Mouse (Mus musculus) fat pad, adult 2 months (tissue): ENCODE data around the gene Ccdc105.

Experiments used
- DNase-seq: peaks from one replicate; pipeline ENCODE4 v3.0.0-alpha.2; 2011; ENCODE audit warnings: low read depth, low spot score; ENCODE audit errors: extremely low read depth

Ccdc105 gene

DNA sequence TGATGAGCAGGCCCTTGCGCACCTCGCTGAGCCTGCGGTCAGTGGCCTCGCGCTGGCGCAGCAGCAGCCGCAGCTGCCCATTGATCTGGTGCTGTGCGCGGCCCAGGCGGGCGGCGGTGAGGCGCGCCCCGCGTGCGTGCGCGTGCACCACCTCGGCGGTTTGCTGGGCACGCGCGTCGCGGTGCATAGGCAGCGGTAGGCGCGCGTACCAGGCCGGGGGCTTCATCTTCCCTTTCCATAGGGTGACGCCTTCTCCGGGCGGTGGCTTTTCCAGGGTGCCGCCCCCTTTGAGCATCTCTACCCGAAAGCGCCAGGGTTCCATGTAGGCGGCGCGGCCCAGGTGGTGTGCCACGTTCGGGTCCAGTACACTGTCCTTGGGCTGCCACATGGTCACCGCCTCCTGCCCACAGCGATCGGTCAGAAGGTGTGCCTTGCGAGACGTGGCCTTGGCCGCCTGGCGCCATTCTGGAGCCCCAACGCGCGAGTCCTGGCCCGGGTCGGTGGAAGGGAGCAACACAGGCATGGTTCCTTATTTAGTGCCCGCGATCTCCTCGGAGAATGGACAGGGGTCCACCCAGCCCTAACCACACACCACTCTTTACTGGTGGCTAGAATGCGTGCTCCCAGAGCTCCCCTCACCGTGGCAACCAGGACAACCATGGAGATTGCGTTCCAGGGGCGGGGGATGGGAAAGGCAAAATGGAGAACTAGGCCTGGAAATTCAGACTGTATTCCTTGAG is at the start of gene Ccdc105:
Gene Ccdc105, minus strand, starts transcription at position 614 of the 740 bp plus-strand sequence.
- DNase-seq, result no peak

DNA sequence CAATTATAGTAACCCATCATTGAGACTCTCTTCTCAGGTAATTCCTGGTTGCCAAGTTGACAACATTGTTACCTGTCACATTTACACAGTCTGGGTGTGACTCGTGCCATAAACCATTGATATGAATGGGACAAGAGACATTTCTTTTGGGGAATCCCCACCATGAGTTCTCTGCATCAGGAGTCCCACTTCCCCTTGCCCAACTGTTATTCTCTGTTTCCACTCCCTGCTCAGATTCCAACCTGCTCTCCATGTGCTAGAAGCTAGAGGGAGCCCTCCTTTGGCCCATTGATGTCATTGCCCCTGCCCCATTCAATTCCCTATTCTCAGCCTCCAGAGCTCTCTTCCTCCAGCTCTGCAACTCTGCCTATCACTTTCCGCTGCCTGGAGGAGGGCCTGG is 48.6 kb upstream of the Ccdc105 start:
- DNase-seq, result no peak

DNA sequence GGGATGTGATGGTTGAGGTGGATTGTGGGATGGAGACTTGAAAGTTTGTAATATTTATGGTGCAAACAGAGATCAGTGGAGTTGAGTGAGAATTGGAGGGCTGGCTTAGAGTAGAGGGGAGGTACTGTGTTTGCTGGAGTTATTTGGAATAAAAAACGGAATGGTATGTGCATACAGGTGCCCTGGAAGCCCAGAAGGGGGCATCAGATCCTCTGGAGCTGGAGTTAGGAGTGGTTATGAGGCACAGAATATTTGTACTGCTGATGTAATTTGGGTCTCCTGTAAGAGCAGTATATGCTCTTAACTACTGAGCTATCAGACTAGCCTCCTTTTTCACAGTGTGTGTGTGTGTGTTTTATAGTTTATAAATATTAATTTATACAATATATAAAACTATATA is 37.7 kb upstream of the Ccdc105 start:
- DNase-seq, result no peak

DNA sequence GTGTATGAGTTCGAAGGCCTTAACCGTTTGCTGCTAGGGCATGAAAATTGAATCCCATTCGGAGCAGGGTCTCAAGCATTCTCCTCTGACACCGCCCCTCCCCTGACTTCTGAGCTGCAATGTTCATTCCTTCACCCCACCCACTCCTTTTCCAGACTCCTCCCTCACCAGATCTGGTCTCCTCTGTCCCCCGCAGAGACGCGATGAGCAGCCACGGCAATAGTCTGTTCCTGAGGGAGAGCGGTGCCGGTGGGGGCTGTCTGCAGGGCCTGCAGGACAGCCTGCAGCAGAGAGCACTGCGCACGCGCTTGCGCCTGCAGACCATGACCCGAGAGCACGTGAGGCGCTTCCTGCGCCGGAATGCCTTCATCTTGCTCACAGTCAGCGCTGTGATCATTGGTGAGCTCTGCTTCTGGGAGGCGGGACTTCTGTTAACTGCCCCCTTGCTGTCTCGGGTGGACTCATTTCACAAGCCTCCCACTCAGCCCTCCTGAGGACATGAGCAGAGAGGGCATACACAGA is 34.8 kb upstream of the Ccdc105 start:
- no peak for DNase-seq

DNA sequence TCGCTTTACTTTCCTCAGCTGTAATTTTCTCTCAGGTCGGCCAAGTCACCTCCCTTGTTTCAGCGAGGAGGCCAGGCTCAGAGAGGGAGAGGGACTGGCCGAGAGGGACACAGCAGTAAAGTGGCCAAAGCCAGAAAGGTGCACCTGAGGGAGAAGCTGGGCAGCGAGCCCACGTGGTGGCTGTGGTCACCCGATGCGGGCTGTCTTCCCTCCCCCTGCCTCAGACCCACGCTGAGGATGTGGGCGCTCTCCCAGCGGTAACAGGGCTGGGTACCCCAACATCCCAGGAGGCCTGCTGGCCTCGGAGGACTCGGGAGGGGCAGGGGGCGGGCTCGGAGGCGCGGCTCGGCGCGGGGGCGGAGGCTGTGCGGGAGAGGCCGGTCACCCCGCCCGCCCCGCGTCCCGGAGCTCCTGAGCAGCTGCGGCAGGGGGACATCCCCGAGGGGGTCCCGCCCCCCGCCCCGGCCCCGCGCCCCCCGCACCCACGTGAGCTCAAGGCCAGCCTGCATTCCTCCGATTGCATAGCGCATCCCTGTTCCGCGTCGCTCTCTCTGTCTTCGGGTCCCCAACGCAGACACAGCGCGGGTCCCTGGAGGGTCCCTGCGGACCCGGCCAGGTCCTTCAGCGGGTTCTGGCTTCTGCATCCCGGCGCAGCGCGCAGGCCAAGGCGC is 27.3 kb upstream of the Ccdc105 start, which contains the start of gene Slc1a6:
Gene Slc1a6, plus strand, starts transcription at position 516 of the 671 bp plus-strand sequence.
- DNase-seq, result no peak

DNA sequence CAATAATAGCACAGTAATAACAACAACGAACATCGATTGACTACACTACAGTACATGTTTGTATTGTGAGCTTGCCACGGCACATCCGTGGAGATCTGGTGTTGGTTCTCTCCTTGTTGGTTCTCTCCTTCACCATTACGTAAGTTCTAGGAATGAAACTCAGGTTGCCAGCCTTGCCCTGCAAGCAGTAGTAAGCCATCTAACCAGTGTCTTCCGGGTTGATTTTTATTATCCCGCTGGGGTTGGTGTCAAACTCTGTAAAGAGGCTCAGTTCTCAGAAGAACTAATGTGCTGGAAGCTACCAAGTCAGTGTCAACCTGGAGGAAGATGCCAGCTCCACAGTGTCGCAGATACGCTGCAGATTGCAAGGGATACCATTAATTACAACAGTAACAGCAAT is 26.7 kb upstream of the Ccdc105 start:
- no peak for DNase-seq

DNA sequence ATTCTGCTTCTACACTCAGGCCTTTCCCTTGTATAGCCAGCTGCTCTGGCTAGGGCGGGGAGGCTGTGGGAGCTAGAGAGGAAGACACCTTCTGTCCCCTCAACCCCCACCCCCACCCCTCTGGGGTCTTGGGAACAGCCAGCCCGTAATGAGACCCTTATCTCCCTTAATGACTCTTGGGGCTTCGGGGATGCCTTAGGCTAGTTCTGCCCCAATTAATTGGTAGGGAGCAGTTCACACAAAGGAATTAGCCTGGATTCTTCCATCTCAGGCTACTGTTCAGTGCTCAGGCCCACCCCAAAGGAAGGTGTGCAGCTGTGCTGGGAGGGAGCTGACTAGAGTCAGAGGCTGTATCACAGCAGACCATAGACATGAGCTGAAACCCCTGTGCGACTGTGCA is 23.0 kb upstream of the Ccdc105 start:
- DNase-seq, result no peak

DNA sequence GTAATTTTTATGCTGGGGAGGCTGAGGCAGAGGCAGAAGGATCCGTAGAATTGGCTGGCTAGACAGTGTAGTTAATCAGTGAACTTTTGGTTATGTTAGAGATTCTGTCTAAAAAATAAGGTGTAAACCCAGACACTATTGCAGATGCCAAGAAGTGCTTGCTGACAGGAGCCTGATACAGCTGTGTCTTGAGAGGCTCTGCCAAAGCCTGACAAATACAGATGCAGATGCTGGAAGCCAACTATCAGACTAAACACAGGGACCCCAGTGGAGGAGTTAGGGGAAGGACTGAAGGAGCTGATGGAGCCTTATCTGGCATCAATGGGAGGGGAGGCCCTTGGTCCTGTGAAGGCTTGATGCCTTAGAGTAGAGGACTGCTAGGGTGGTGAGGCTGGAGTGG is 12.7 kb upstream of the Ccdc105 start:
- no peak for DNase-seq

DNA sequence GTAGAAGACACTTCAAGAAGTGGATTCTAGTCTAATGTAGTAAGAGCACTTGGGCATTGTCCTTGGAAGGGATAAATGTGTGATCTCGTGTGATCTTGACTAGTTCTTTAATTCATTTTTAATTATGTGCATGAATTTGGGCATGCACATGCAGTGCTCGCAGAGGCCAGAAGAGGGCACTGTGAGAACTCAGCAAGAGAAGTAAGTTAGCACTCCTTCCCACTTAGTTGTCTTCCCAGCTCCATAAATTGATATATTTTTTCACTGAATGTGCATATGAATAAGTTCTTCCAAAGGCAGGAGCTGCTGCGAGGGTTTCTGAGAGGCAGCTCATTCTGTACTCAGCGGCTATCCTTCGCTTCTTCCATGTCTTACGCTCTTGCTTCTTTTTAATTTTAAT is 3.2 kb upstream of the Ccdc105 start:
- DNase-seq, result no peak

DNA sequence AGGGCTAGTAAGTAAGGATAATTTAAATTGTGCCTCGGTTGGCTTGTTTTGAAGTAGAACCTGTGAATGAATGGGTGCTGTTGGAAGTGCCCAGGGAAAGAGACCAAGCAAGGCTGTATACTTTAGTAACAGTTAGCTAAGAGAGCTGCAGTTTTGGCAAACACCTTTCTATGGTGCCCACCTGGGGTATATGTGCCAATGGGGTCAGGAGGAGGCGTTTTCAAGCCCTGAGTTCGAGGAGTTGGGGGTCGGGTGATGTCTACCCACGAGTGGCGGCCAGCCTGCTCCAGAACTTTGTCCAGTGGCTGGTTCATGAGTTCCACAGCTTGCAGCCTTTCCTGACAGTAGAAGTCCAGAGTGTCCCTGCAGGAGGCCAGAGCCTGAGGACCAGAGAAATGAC is 3.9 kb downstream of the Ccdc105 start:
- DNase-seq, result no peak

DNA sequence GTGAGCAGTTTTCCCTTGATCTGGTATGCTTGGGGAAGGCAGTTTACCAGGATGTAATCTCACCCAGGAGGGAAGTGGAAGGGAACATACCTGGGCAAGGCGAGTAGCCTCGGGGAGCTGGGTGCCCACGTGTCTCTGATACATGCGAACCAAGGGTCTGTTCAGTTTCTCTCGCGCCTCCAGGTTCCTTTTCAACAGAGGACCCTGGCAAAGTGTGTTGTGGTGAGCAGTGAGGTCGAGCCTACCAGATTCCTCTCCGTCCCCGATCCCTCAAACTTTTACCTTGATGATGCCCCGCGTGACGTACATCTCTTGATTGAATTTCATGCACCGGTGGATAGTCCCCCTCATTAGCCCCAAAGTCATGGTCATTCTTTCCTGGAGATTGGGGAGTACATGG is 4.7 kb downstream of the Ccdc105 start:
- no peak for DNase-seq

DNA sequence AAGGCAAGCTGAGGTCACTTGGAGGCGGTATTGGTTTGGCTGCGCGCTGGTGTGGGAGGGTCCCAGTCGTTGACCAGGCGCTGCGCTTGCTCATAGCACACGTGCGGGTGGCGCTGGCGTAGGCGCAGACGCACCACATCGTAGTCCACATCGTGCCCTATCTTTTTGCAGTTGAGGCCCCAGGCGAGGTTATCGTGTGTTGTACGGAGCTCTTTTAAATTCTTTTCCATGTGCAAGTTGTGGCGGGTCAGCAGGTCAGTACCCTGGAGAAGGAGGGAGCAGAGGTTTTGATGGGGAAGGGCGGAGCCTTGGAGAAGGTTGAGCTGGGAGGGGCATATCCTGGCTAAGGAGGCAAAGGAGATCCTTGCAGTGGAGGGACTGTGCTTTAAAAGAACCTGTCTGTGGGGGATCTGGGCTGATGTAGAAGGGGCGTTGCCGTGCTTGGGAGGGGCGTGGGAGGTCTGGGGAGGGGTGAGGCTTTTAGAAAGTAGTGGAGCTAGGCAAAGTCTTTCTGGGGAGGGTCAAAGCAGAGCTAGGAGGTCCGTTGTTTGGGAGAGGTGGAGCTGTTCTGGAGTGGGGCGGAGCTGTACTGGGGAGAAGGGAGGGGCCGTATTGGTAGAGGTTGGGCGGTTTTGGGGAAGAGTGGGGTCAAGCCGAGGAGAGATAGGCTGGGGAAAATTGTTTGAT is 5.7 kb downstream of the Ccdc105 start:
- DNase-seq, result no peak

DNA sequence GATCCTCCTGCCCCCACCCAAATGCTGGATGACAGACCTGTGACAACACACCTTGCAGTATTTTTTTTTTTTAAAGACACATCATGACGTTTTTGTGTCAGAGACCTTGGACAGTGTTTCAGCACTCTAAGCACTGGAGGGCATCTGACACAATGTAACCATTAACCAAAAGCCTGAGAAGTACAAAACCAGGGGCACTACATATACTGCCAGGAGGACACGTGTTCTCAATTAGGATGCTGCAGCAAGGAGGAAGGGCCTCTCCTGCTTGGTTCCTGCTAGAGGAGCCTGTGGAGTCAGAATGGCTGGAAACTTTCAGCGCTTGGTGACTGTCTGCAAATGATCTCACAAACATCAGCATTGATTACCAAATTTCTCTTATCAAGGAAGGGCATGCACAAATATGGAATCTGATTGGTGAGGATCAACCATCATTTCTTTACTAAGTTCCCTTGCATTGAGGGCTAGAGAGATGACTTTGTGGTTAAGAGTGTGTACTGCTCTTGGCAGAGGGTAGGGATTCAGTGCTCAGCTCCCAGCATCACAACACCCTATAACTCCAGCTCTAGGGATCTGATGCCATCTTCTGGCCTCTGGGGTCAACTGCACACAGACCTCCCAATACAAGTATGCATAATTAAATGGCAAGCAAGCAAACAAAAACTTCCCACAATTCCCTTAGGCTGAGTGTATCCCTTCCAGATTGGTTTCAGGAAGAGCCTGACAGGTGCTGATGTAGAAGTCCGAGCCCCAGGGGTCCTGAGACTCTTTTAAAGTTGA is 7.2 kb downstream of the Ccdc105 start:
- no peak for DNase-seq

DNA sequence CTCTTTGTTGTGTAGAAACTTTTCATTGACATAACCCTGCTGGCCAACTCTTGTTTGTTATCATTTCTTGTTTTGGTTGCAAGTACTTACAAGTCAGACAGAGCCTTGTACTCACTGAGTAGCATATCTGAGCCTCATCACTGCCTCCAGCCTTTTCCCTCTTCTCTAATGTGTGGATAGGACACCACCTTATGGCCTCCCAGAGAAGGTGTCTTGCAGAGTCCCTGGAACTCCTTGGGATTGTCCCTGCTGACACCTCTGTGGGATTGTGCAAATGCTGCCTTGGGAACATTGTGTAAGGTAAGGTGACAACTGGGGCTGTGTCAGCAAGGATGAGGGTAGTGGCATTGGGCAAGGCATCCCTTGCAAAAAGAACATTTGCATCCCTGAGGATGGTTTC is 9.1 kb downstream of the Ccdc105 start:
- peak; percentile 46 for DNase-seq

DNA sequence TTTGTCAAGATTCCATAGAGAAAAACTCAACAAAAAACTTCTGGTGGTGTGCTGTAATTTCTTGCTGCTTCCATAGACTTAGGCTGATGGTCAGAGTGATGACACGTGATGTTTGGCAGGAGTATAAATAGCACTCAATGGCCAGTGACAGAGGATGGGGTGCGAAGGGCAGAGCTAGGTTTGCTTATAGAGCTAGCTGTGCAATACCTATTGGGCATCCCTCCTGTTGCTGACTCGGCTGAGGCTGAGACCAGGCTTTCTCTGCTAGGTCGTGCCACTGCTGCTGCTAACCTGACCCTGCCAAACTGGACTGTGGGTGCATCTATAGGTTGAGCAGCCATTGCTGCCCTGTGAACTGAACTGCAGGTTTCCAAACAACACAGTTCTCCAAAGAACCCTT is 13.0 kb downstream of the Ccdc105 start:
- DNase-seq, result no peak

DNA sequence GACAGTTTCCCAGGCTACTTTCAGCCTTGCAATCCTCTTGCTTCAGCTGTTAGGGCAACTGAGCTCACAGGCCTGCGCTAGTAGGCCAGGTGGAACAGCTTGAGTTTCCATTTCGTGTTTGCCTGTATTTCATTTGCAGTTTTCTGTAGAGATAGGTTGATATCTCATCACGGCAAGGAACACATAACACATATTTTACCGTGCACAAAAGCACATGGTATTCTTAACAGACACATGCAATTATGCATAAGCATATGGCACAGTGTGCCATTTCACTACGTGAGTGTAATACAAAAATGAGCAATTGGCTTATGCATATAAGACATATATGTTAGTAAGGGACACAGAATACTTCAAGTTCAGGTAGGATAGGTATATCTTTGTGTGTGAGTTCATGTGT is 25.0 kb downstream of the Ccdc105 start:
- no peak for DNase-seq

DNA sequence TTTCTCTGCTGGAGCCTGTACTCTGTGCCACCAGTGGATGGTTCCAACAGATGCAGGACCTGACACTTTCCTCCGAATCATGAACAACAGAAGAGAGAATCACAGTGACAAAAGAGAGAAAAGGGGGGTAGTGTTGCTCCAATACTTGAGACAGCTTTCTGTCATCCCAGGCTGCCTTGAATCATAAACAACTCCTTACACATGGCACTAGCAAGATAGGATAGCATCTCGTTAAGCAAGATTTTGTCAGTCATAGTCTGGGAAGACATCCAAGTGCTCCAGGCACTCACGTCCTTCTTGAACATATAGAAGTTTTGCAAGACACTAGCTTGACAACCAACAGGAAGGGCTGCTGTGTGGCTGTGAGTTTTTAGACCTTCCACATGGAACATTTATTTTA is 25.8 kb downstream of the Ccdc105 start:
- peak; percentile 94 for DNase-seq

DNA sequence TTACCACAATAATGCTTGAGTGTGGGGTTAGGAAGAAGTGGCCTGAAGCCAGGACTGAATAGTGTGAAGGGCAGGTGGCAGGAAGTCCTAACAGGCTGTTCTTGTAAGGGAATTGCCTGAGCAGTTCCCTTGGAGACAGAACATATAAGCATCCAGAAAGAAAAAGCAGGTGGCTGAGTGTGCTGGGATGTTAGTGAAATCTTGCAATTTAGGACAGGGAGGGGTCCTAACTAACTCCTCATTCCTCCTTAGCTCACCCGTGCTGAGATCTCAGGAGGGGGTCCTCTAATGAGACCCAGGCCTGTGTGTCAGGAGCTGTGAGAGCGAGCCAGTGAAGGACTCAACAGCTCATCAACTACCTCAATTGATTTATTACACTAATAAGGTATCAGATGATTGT is 29.4 kb downstream of the Ccdc105 start:
- no peak for DNase-seq

DNA sequence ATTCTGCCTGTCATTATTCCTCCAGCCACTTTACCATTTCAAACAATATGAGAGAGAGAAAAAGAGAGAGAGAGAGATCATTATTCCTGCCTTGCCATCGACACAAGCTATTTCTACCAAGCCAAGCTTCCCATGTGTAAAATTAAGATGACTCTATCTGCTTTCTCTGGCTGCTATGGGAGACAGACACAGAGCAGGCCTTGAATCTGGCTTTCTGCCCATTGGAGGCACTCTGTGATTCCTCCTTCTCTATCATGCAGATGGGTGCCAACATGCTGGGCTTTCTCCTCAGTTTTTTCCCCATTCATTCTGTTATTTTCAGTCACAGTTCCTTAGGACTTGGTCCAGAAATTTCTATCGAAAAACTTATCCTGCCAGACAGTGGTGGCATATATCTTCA is 30.2 kb downstream of the Ccdc105 start:
- DNase-seq, result no peak

DNA sequence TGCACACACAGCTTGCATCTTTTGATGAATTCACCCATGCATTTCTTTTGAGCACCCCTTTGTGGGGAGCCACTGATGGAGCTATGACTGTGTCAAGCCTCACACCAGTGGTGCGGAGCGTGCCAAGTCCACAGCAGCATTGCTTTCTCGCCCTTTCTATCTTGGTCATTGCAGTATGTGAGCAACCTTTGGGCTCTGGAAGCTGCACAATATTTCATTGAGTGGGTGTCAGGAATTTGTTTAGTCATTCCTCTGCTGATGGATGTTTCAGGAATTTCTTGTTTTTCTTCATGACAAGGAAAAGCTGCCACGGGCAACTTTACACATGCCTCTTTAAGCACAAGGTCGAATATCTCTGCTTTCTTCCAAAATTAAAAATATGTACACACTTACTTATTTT is 30.8 kb downstream of the Ccdc105 start:
- peak; percentile 39 for DNase-seq

DNA sequence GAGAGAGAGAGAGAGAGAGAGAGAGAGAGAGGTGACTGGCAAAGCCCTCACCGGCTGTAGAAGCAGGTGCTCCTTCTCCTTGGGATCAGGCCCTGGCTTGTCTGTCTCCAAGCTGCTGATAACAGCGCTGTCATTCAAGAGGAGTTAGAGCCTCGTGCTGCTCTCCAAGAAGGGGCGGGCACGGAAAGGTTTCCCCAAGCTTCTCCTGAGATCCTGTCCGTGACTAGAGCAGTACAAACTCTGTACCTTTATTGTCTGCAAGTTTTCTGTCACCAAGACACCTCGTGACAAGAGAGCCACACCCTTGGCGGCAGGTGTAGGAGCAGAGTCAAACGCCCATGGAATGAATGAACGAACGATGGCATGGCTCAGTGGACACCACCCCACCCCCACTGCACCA is 34.8 kb downstream of the Ccdc105 start, which contains the start of gene Casp14:
Gene Casp14, minus strand, starts transcription at position 239 of the 400 bp plus-strand sequence.
- DNase-seq, result no peak
